Mouse (Mus musculus): ENCODE results near the gene Ndufb7.

Gene Ndufb7

DNA sequence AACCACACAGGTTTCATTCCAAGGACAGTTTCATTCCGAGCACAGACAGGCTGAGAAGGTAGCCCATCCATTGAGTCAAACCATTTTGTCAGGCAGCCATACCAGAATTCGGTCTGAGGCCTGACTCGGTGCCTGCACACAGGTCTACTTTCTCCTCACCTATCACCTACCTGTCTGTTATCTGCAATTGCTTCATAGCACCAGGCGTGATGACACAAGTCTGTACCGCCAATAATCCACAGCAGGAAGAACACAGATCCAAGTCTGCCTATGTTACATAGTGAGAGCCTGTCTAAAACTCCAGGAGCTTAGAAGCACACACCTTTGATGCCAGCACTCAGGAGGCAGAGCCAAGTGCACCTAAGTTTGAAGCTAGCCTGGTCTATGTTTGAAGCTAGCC lies 22.4 kb downstream of the Ndufb7 start:
- POLR2A ChIA-PET, result interaction anchor here in 2 of 4 experiments (1.2 to 9.1 kb wide), 10 partner anchors 9 to 22 kb away, joined by 3 to 67 read pairs (median 8); partner anchors contain the start of genes Dnajb1 (in 2 of the 2), Ndufb7 (in 2 of the 2) and Tecr (in 2 of the 2)
- CTCF ChIA-PET, result interaction anchor here in 2 of 4 experiments (1.0 to 1.2 kb wide), 4 partner anchors 11 to 367 kb away, joined by 3 to 4 read pairs (median 3); partner anchors contain the start of gene Asf1b (in 1 of the 2)

GRCm38 (mm10) chr8:83590488-83591023 lies 24.1 kb downstream of the Ndufb7 start:
- ChIA-PET POLR2A (interaction anchor here in 3 of 4 experiments (1.0 to 9.1 kb wide), 9 partner anchors 8 to 23 kb away, joined by 3 to 67 read pairs (median 10); partner anchors contain the start of genes Dnajb1 (in 2 of the 3), Tecr (in 2 of the 3) and Ndufb7 (in 1 of the 3)), CTCF (interaction anchor here in 3 of 4 experiments (0.6 to 1.6 kb wide), 3 partner anchors 24 to 186 kb away, joined by 3 to 4 read pairs (median 3); partner anchors contain the start of gene Ndufb7 (in 1 of the 3))

GRCm38 (mm10) chr8:83592682-83593081 lies 26.2 kb downstream of the Ndufb7 start:
- ChIA-PET CTCF (interaction anchor here in 1 of 4 experiments (1.0 kb wide), 1 partner anchor 307 kb away, joined by 4 read pairs; the partner anchor contains the start of gene Adgrl1), POLR2A (interaction anchor here in 3 of 4 experiments (0.7 to 9.1 kb wide), 15 partner anchors 9 to 363 kb away, joined by 3 to 67 read pairs (median 5); partner anchors contain the start of genes Dnajb1 (in 3 of the 3), Tecr (in 3 of the 3), Asf1b (in 1 of the 3) and Gm10644 (in 1 of the 3))

DNA sequence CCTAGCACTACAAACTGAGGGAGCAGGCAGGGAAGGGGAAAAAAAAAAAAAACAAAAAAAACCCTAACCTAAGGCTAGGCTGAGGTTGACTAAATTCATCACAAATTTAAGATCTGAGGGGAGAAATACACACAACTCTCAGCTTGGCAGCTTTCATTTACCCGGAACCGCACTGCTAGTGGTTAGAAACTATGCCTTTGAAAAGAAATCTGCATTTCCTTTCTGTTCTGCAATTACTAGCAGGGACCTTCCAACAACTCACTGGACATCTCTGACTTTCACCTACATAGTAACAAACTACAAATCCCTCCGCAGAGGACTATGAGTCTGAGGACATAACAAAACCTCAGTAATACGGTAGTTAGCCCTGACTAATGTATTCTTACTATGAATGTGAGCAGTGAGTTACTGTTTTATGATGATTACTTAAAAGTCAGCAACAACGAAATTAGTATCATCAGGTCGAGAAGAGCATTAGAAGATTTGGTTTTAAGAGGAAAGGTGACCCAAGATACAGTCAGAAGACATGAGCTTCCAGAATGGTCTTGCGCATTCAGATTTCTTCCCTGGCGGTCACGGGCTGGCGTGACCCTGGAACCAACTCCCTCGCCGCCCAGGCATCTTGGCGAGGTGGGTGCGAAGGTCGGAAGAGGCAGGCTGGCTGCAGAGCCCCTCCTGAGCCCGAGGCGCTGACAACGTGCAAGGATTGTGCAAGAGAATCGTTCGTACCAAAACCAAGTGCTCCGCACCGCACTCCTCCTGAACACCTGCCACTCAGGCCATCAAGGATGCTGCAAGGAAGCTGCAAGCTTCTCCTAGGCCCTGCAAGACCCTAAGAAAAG lies 27.1 kb downstream of the Ndufb7 start:
- ChIA-PET POLR2A (interaction anchor here in 3 of 4 experiments (0.7 to 9.1 kb wide), 24 partner anchors 7 to 434 kb away, joined by 3 to 67 read pairs (median 6); partner anchors contain the start of genes Tecr (in 3 of the 3), Dnajb1 (in 2 of the 3), Ndufb7 (in 2 of the 3) and Asf1b (in 1 of the 3)), CTCF (interaction anchor here in 2 of 4 experiments (0.6 to 1.1 kb wide), 3 partner anchors 27 to 363 kb away, joined by 3 to 4 read pairs (median 3); partner anchors contain the start of gene Ndufb7 (in 1 of the 2))

- CTCF ChIA-PET, result interaction anchor here in 3 of 4 experiments (0.6 to 1.1 kb wide), 20 partner anchors 12 to 1035 kb away, joined by 3 to 6 read pairs (median 3); partner anchors contain the start of genes Ndufb7 (in 1 of the 3) and Tecr (in 1 of the 3)
- POLR2A ChIA-PET, result interaction anchor here (0.6 to 9.1 kb wide), 35 partner anchors 8 to 441 kb away, joined by 3 to 67 read pairs (median 4); partner anchors contain the start of genes Tecr (in 4 of the 4), Dnajb1 (in 3 of the 4), Asf1b (in 2 of the 4) and Gm10644 (in 2 of the 4)
These were observed 27.9 kb downstream of the Ndufb7 start for GRCm38 (mm10) chr8:83594167-83595049.

DNA sequence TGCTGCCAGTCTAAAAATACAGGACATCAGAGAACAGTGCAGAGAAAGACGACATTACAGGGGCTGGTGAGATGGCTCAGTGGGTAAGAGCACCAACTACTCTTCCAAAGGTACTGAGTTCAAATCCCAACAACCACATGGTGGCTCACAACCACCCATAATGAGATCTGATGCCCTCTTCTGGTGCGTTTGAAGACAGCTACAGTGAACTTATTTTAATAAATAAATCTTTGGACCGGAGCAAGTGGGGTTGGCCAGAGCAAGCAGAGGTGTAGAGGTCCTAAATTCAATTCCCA lies 28.5 kb downstream of the Ndufb7 start:
- ChIA-PET CTCF (interaction anchor here in 3 of 4 experiments (0.6 to 1.1 kb wide), 17 partner anchors 12 to 1035 kb away, joined by 3 to 6 read pairs (median 4); partner anchors contain the start of genes Ndufb7 (in 1 of the 3) and Tecr (in 1 of the 3)), POLR2A (interaction anchor here (0.6 to 9.1 kb wide), 30 partner anchors 9 to 441 kb away, joined by 3 to 67 read pairs (median 6); partner anchors contain the start of genes Tecr (in 4 of the 4), Dnajb1 (in 3 of the 4), Ndufb7 (in 2 of the 4) and Asf1b (in 1 of the 4))

- ChIA-PET CTCF (interaction anchor here in 2 of 4 experiments (0.7 to 2.5 kb wide), 5 partner anchors 11 to 61 kb away, joined by 3 to 14 read pairs (median 3); partner anchors contain the start of genes Dnajb1 (in 1 of the 2) and Tecr (in 1 of the 2)), POLR2A (interaction anchor here in 2 of 4 experiments (0.6 to 3.8 kb wide), 6 partner anchors 11 to 264 kb away, joined by 3 to 35 read pairs (median 4); partner anchors contain the start of genes Dnajb1 (in 2 of the 2), Tecr (in 2 of the 2) and Elmod2 (in 1 of the 2))
These were observed 29.9 kb downstream of the Ndufb7 start for GRCm38 (mm10) chr8:83596369-83596768.

DNA sequence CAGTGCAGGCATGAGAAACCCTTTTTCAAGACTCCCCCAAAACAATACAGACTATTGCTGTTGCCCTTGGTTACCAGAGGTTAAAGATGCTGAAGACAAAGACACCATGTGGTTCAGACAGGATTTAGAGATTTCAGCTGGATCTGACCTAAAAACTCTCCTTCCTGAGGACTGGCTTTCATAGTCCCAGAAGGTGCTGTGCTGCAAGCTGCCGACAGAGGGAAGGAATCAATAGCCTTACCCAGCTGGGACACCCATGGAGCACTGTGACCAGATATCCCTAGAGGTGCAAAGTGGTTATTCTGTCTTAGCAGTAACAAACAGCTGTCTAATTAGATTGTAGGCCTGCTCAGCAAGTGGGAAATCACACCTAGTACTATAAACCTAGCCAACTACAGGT lies 31.7 kb downstream of the Ndufb7 start:
- POLR2A ChIA-PET, result interaction anchor here (0.6 to 3.8 kb wide), 9 partner anchors 8 to 1281 kb away, joined by 3 to 35 read pairs (median 3); partner anchors contain the start of genes Dnajb1 (in 2 of the 4) and Tecr (in 2 of the 4)
- CTCF ChIA-PET, result interaction anchor here (0.9 to 2.5 kb wide), 11 partner anchors 9 to 33 kb away, joined by 3 to 14 read pairs (median 4); partner anchors contain the start of gene Tecr (in 1 of the 4)

GRCm38 (mm10) chr8:83599814-83600213 lies 33.3 kb downstream of the Ndufb7 start:
- POLR2A ChIA-PET, result interaction anchor here in 2 of 4 experiments (1.0 to 2.8 kb wide), 5 partner anchors 9 to 140 kb away, joined by 3 to 9 read pairs (median 5); no protein-coding TSS in a partner anchor
- CTCF ChIA-PET, result interaction anchor here in 2 of 4 experiments (0.6 to 2.1 kb wide), 2 partner anchors 22 to 23 kb away, joined by 7 to 13 read pairs; no protein-coding TSS in a partner anchor

DNA sequence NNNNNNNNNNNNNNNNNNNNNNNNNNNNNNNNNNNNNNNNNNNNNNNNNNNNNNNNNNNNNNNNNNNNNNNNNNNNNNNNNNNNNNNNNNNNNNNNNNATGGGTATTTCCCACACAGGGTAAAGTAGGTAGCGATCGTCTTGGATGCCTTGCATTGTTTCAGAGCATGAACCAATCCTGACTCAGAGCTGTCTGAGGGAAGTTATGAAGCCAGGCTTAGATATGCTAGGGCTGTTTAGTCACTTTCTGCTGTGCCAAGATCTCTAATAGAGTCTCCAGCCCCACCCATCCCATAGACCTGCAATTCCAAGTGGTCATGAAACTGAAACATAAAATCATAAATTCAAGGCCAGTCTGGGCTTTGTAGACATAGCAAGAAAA lies 36.2 kb downstream of the Ndufb7 start:
- POLR2A ChIA-PET, result interaction anchor here in 2 of 4 experiments (1.2 to 2.8 kb wide), 6 partner anchors 12 to 353 kb away, joined by 3 to 8 read pairs (median 4); partner anchors contain the start of genes Asf1b (in 1 of the 2) and Gm10644 (in 1 of the 2)
- CTCF ChIA-PET, result interaction anchor here in 3 of 4 experiments (0.9 to 1.8 kb wide), 4 partner anchors 20 to 58 kb away, joined by 3 to 15 read pairs (median 5); no protein-coding TSS in a partner anchor

DNA sequence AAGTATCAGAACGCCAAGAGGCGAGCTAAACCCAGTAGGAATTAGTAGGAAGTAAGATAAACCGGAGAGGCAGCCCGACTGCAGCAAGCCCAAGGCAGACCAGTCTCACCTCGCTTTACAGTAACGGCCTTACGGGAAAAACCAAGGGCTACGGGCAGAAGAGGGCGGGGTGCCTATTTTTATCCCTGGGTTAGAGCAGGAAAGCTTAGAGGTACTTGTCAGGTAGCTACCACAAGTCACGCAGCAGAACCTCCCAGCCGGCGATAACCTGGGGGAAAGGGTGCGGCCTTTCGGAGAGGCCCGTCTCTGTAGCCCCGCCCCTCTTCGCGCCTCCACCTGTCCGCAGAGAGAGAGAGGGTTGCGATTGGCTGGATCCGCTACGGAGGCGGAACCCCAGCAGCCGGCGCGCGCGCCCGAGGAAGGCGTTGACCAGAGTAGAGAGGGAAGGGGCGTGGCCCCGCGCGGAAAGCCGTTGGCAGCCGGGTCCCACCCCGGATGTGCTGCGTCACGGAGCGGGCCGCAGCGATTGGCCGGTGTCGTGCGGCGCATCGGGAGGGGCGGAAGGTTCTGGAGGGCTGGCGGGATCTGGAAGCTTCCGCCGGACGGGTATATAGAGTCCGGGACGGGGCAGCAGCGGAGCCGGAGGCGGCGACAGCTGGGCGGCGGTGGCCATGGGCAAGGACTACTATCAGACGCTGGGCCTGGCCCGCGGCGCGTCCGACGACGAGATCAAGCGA lies 41.4 kb downstream of the Ndufb7 start, which contains the start of the genes Tecr and Dnajb1:
Gene Tecr (minus strand): TSS at position 311 of the 737 bp plus-strand sequence.
Gene Dnajb1 (plus strand): TSS at position 533 of the 737 bp plus-strand sequence.
- POLR2A ChIA-PET, result interaction anchor here (0.5 to 6.1 kb wide), 66 partner anchors 8 to 690 kb away, joined by 3 to 59 read pairs (median 5); partner anchors contain the start of genes Asf1b (in 2 of the 4), Gipc1 (in 2 of the 4), Gm10644 (in 2 of the 4) and 1700067K01Rik (in 1 of the 4)

GRCm38 (mm10) chr8:83608398-83608829 lies 41.9 kb downstream of the Ndufb7 start:
- ChIA-PET POLR2A (interaction anchor here (0.5 to 6.1 kb wide), 61 partner anchors 8 to 835 kb away, joined by 3 to 59 read pairs (median 5); partner anchors contain the start of genes Asf1b (in 2 of the 4), Ddx39 (in 2 of the 4), Gipc1 (in 2 of the 4) and Gm10644 (in 2 of the 4)), CTCF (interaction anchor here in 3 of 4 experiments (0.6 to 3.2 kb wide), 13 partner anchors 14 to 348 kb away, joined by 3 to 28 read pairs (median 5); partner anchors contain the start of genes Asf1b (in 1 of the 3), Gm10644 (in 1 of the 3) and Ndufb7 (in 1 of the 3))

More for the DNA sequence above, 41.4 kb downstream of the Ndufb7 start, which contains the start of the genes Tecr and Dnajb1:
- CTCF ChIA-PET, result interaction anchor here in 3 of 4 experiments (0.6 to 3.2 kb wide), 17 partner anchors 10 to 348 kb away, joined by 3 to 28 read pairs (median 4); partner anchors contain the start of genes Ndufb7 (in 2 of the 3), Asf1b (in 1 of the 3) and Gm10644 (in 1 of the 3)

- POLR2A ChIA-PET, result interaction anchor here (0.6 to 6.1 kb wide), 55 partner anchors 7 to 835 kb away, joined by 3 to 59 read pairs (median 5); partner anchors contain the start of genes Asf1b (in 2 of the 4), Ddx39 (in 2 of the 4), Gipc1 (in 2 of the 4) and Gm10644 (in 2 of the 4)
- CTCF ChIA-PET, result interaction anchor here in 3 of 4 experiments (0.6 to 3.2 kb wide), 7 partner anchors 11 to 346 kb away, joined by 4 to 28 read pairs (median 10); partner anchors contain the start of genes Asf1b (in 1 of the 3) and Gm10644 (in 1 of the 3)
These were observed 42.6 kb downstream of the Ndufb7 start for GRCm38 (mm10) chr8:83609086-83609485.

DNA sequence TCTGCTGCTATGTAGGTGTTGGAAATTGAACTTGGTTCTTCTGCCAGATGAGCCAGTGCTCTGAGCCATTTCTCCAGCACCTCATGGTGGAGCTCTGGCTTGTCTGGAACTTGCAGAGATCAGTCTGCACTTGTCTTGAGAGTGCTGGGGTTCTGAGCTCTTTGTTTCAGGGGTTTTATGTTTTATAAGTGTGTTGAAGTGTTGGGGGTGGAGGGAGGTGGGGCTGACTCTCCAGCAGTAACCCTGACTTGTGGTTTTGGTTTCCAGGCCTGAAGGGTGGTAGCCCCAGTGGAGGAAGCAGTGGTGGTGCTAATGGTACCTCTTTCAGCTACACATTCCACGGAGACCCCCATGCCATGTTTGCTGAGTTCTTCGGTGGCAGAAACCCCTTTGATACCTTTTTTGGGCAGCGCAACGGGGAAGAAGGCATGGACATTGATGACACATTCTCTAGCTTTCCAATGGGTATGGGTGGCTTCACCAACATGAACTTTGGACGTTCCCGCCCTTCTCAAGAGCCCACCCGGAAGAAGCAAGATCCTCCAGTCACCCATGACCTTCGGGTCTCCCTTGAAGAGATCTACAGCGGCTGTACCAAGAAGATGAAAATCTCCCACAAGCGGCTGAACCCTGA lies 43.2 kb downstream of the Ndufb7 start:
- POLR2A ChIA-PET, result interaction anchor here (0.6 to 6.1 kb wide), 29 partner anchors 9 to 492 kb away, joined by 3 to 59 read pairs (median 7); partner anchors contain the start of genes Asf1b (in 1 of the 4), Ddx39 (in 1 of the 4) and Gm10644 (in 1 of the 4)

More for the DNA sequence above, 43.2 kb downstream of the Ndufb7 start:
- CTCF ChIA-PET, result interaction anchor here in 2 of 4 experiments (0.6 to 3.2 kb wide), 4 partner anchors 12 to 53 kb away, joined by 4 to 28 read pairs (median 7); no protein-coding TSS in a partner anchor
